Mouse (Mus musculus): ENCODE data around the gene Cd209g. TPM values are rescaled to one million over a fixed set of nuclear protein-coding genes. Genes with fewer than 3 reads are reported as not detected.
A peak's percentile ranks its signal among the peaks of the same experiment; 100 is the strongest.
"Not testable (repeated sequence)": the region's sequence is repeated elsewhere in the genome, so short reads cannot be mapped to it uniquely, and the experiment has no call there.

Cd209g gene
- under 1 TPM in 3 of 4 experiments, not detected in 1; 0.36 to 0.83 (median 0.39) TPM for total RNA-seq (2022)

DNA sequence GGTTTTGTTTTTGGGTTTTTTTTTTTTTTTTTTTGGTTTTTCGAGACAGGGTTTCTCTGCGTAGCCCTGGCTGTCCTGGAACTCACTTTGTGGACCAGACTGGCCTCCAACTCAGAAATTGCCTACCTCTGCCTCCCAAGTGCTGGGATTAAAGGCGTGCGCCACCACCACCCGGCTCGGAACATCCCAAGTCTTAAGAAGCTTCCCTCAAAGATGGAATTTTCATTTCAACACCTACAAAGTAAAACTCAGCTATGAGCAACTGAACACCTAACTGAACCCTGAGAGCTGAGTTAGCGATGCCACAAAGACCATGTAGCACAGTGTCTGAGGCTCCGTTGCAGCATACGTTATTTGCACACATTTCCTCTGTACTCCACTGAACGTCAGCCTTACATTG lies at the start of gene Cd209g:
Gene Cd209g (plus strand): TSS at position 301 of the 400 bp plus-strand sequence.
- DNase-seq (ENCODE audit: low spot score in 2 of 2) = no peak

DNA sequence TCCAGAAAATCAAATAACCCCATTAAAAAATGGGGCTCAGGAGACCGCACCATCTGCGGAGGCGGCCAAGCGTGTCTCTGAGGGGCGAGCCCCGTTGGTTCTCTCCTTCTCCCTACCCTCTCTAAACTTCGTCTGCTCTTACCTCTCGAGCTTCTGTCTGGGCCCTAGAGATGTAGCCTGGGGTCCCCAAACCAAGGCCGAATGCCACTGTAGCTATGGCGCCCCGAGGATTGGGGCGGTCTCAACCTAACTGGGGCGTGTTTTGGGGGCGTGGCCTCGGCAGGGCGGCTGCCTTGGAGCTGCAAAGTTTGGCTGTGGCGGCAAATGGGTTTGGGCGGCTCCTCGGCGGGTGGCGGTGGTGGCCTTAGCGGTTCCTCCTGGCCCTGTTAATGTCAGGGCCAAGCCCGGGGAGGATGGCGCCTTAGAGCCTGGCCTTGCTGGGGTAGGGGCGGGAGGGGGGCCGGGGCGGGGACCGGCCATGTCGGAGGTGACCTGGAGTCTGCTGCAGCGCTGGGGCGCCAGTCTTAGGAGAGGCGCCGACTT lies 46.6 kb upstream of the Cd209g start:
- DNase-seq (ENCODE audit: low spot score in 2 of 2) = not testable (repeated sequence)

DNA sequence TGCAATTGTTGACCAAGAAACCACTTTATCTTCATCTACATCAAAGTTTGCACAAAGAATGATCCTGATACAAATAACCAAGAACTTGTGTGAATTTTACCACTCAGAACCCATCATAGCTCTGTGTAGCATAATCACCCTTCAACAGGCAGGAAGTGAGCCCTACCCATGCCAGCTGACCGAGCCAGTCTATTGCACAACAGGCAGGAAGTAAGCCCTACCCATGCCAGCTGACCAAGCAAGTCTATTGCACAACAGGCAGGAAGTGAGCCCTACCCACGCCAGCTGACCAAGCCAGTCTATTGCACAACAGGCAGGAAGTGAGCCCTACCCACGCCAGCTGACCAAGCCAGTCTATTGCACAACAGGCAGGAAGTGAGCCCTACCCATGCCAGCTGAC lies 45.4 kb upstream of the Cd209g start:
- not testable (repeated sequence) for DNase-seq (ENCODE audit: low spot score in 2 of 2)

DNA sequence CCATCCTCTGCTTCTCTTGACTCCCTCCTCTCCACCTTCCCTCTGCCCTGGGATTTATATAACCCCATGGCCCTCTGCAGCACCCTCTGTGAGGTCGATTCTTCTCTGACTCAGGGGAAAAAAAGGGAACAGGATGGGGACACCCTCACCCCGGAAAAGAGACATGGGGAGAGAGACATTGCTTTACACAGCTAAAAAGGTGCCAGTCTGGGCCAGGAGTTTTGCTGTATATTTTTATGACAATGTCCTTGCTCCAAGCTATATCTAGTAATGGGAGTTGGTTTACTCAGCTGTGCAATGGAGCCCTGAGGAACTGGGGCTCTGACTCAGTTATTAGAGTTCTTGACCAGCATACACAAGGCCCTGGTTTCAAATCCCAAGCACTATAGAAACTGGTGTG lies 28.2 kb upstream of the Cd209g start, which contains the start of gene Cd209f:
Gene Cd209f (minus strand): TSS at position 101 of the 400 bp plus-strand sequence.
- DNase-seq (ENCODE audit: low spot score in 2 of 2) = not testable (repeated sequence)

DNA sequence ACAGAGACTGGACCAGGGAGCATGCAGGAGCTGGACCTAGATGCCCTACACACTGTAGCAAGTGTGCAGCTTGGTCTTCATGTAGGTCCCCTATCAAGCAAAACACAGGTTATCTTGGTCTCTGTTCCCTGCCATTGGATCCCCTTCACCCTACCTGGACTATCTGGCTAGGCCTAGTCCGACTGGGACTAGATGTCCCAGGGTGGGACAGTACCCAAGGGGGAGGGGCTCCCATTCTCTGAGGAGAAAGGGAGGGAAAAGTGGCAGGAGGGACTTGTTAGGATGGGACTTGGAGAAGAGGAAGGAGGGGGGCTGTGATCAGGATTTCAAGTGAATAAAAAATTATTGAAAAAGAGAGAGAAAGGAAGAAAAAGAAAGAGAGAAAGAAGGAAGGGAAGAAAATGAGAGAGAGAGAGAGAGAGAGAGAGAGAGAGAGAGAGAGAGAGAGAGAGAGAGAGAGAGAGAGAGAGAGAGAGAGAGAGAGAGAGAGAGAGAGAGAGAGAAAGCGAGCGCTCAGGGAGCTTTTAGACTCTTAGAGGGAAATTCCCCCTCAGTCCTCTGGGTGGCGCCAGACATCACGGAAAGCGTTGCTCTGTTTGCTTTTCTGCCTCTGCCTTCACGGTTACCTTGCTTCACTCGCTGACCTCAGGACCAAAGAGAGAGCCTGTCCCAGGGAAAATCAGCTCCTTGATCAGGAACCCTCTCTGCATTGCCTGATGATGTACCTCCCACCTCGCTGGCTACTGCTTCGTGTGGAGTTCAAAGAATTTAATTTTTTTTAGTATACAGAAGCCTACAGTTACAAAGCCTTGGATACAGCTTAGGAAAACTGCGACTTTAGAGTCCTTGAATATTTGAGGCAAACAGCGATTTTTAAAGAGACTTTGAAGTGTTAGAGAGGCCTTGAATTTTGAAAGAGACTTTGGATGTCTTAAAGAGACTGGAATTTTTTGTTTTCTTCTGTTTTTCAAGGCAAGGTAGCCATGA lies 6.1 kb downstream of the Cd209g start:
- peak; percentile 31 to 38 for DNase-seq (ENCODE audit: low spot score in 2 of 2)

DNA sequence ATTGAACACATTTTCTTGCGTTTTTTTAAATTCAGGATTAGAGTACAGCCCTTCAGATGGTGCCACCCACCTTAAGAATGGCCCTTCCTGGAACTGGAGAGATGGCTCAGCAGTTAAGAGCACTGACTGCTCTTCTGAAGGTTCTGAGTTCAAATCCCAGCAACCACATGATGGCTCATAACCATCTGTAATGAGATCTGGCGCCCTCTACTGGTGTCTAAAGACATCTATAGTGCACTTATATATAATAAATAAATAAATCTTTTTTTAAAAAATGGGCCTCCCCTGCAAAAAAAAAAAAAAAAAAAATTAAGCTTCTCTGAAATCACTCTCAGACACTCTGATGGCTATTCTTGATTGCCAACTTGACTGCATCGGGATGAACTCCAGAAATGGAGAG lies 7.8 kb downstream of the Cd209g start:
- no peak for DNase-seq (ENCODE audit: low spot score in 2 of 2)

DNA sequence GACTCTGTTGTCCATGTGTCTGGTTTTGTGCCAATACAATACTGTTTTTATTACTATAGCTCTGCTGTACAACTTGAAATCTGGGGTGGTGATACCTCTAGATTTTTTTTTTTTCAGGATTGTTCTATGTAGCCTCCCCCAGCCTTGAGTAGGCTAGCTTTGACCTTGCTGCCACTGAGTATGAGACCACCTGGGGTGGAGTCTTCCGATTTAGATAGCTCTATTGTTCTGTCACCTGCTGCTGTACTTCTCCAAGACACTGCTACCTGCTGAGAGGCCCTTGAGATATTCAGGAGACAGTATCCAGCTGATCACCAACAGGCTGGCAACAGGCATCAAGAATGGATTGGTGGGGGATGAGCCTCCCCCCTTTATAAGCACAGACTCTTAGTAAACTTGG lies 13.4 kb downstream of the Cd209g start:
- no peak for DNase-seq (ENCODE audit: low spot score in 2 of 2)

DNA sequence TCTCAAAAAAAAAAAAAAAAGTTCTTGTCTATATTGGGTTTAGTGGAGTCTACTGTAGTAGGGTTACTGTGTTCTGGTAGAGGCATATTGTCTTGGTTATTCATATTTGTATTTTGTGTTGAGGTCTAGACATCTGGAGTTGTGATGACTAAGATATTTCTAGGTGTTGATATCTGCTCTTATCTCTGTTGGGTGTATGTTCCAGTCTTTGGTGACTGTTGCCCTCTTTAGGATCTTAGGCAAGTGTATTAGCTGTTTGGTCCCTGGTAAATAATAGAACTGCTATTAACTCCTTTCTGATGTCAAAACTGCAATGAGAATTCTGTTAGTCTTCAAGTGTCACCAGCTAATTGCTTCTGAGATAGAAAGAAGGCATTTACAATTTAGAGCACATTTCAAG lies 21.0 kb downstream of the Cd209g start:
- DNase-seq (ENCODE audit: low spot score in 2 of 2) = no peak

DNA sequence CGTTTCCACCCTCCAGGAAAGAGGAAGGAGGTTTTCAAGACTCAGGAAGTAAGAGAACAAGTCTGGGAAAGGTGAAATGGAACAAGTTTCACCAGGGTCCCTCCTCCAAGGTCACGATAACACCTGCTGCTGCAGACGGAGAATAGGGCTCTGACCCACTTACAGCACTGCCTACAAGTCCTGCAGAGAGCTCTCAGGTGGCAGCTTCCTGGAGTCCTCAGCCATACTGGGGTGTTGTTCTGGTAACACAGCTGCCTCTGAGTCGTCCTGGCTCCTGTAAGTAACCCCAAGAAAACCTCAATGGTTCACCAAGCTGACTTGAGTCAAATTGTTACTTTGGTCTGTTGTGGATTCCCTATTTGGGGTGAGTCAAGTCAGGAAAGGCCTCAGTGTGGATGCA lies 28.9 kb downstream of the Cd209g start:
- DNase-seq (ENCODE audit: low spot score in 2 of 2) = no peak

DNA sequence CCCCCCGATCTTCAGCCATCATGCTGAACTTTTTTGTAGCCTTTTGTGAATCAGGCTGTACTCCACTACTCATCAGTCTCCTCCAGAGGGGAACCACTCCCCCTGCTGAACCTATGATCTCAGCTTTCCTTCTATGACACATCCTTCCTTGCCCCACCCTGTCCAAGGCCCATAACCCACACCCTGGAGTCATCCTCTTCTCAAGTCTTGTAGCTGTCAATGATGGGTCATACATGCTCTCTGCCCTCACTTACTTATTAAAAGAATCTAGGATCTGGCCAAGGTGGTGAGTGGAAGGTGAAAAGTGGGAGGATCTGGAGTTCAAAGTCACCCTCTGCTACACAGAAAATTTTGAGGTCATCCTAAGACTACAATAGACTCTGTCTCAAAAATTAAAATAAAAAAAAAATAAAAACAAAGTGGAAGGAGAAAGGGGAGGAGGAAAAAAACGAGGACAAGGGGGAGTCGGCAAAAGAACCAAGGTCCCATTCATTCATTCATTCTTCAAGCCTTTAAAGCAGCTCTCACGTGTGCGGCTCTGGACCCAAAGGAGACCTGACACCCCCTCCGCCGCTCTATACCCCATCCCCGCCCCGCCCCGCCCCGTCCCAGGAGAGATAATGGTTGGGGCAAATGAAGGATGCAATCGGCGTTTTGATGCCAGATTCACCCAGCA lies 31.4 kb downstream of the Cd209g start:
- no peak for DNase-seq (ENCODE audit: low spot score in 2 of 2)

DNA sequence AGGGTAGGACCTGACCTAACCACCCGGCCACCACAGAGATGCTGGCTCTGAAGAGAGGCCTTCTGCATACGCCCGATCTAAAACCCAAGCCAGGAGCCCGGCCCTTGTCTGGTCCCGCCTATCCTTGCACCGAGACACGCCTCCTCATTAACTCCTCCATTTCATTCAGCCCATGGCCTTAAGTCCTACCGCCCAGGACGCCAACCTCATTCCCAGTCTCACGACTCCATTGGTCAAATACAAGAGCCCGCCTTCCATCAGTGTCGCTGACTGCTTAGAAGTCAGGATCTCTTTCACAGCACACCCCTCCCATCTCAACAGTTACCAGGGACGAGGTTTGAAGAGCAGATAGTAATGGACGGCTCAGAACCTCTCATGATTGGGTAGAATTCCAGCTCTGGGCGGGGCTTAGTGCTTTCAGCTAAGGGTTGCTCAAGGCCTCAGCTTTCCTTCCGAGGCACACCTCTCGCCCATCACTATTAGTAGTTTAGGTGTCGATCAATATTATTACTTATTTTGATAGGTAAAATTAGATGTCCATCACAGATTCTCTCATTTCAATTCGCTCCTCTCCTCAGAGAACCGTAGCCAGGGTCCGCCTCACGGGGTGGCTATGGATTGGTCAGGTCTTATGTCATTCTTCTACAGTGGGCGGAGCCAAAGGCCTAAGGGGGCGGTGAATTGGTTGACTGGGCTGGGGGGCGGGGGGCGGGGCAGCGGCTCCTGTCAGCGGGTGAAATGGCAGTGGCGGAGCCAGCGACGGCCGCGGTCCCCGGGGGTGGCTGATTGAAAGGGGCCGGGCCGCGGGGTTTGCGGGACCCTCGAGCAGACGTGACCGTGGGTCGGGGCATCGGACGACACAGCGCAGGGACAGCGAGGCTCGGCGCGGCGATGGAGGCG lies 32.2 kb downstream of the Cd209g start, which contains the start of gene Evi5l:
Gene Evi5l (plus strand): TSS at position 716 of the 900 bp plus-strand sequence.
- DNase-seq (ENCODE audit: low spot score in 2 of 2) = peak; percentile 98 to 99

DNA sequence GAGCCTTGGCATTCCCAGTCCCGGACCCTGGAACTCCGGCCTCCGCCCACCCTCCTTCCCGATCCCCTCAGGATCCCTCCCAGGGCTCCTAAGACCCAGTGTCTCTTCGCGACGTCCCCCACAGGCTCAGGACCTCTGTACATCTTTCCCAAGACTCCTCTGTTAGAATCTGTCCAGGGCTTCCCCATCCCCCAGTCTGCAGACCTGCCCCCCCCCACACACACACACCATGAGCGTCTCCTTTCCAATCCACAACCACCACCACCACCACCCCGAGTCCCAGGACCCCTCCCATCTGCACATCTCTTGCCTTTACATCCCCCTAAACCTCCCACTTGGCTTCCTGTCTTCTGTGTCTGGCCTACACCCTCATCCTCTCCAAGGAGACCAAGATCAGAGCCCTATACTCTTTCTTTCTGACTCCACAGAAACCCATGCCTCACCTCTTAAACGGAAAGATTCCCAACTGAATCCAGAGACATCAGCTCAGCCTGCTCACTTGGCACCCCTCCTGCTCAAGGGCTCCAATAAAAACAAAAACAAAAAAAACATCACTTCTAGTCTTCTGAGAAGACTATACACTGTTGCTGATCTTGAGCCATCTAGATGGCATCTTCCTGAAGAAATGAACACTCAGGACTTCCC lies 33.1 kb downstream of the Cd209g start:
- no peak for DNase-seq (ENCODE audit: low spot score in 2 of 2)

DNA sequence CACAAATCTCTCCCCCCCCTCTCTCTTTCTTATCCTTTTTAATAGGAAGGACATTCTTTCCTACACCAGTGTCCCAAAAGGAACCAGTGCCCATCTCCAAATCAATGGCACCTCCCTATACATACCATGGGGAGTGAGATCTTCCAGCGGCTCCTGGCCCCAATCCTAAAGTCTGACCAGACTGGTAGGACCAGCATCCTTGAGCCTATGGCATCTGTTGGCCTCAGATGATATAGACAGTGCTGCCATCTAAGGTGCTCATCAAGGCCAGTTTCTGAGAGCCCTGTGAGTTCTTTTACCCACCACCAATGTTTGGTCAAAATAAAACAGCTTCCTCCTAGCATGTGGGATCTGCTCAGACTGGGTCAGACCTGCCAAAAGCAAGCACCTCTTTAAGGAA lies 34.0 kb downstream of the Cd209g start:
- DNase-seq (ENCODE audit: low spot score in 2 of 2) = no peak

DNA sequence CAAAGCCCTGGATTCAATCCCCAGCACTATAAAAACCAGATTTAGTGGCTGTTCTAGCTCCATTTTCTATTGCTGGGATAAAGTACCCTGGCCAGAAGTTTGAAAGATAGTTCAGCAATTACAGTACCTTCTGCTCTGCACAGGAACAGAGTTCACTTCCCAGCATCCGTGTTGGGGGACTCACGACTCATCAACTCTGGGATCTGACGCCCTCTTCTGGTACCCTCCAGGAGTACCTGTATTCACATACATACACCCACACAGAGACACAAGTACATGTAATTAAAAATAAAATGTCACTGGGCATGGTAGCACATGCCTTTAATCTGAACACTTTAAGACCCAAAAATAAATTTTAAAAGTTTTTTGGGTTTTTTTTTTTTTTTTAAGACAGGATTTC lies 38.6 kb downstream of the Cd209g start:
- no peak for DNase-seq (ENCODE audit: low spot score in 2 of 2)

DNA sequence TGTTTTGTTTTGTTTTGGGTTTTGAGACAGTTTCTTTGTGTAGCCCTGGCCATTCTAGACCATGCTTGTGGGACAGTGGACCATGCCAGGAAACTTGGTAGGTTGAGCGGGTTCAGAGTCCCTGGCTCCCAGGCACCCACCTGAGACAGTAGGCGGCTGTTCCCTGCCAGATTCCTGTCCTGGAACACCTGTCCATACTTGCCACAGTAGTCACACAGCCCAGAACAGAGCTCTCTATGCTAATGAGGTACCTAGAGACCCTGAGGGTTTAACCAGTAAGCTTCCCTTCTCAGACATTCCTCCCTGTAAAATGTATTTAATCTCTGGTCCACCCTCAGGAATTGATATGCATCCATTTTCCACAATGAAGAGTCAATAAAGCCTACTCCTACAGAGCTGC lies 40.1 kb downstream of the Cd209g start:
- no peak for DNase-seq (ENCODE audit: low spot score in 2 of 2)

DNA sequence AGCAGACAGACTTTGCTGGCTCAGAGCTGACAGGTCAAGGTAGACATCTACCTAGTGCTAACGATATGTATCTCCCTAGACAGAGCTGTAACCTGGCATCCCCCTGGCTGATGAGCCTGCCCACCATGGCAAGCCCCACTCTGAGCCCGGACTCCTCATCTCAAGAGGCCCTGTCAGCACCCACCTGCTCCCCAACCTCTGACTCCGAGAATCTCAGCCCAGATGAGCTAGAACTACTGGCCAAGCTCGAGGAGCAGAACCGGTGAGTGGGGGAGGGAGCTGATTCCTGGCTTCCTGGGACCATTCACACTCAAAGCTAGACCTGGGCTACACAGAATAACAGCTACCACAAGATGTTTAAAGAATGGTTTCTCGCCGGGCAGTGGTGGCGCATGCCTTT lies 49.5 kb downstream of the Cd209g start:
- no peak for DNase-seq (ENCODE audit: low spot score in 2 of 2)

DNA sequence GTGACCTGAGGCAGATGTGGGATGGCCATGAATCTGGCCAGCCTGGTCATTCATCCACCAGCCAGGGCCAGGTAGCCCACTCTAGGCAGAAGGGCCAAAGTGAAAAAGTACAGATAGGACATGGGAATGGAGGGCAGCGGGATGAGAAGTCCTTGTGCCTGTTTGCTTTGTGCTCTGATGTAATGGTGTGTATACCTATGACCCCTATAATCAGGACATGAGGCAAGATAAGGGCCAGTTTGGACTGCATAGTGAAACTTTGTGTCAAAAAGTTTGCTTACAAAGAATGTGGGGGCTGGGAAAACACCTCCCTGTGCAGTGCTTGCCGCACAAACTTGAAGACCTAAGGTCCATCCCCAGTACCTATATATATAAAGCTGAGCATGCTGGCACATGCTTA lies 52.3 kb downstream of the Cd209g start:
- no peak for DNase-seq (ENCODE audit: low spot score in 2 of 2)

All from gastrocnemius, adult 8-10 months (tissue).